Mouse (Mus musculus) limb, embryonic 12.5 days (tissue): ENCODE data around the gene Mast3. TPM values are rescaled to one million over a fixed set of nuclear protein-coding genes. Genes with fewer than 3 reads are reported as not detected.
A peak's percentile ranks its signal among the peaks of the same experiment; 100 is the strongest.

ENCODE experiments used
- ATAC-seq: fragments of 200-750 bp; cut with Nextera tagmentation; 2 replicates; pipeline ENCODE4 v1.8.0; 2017; ENCODE audit warnings: low read depth, moderate TSS enrichment; ENCODE audit not compliant: insufficient number of reproducible peaks, insufficient read depth, low FRiP score, low TSS enrichment
- H3K27ac ChIP-seq: fragments of 300-500 bp; sonication (generic); 2 replicates; pipeline ENCODE4 v1.5.1; 2016; ENCODE audit warnings: mild to moderate bottlenecking, moderate library complexity
- H3K27me3 ChIP-seq: fragments of 300-500 bp; sonication (generic); 2 replicates; pipeline ENCODE4 v1.6.1; 2016; ENCODE audit warnings: mild to moderate bottlenecking, moderate library complexity
- H3K36me3 ChIP-seq: fragments of 300-500 bp; sonication (generic); 2 replicates; pipeline ENCODE4 v1.6.1; 2016; ENCODE audit warnings: mild to moderate bottlenecking, moderate library complexity
- H3K4me1 ChIP-seq: fragments of 300-500 bp; sonication (generic); replicated peaks from 2 replicates; pipeline ENCODE4 v1.6.1; 2016
- H3K4me2 ChIP-seq: fragments of 300-500 bp; sonication (generic); 2 replicates; pipeline ENCODE4 v1.6.1; 2016; ENCODE audit warnings: mild to moderate bottlenecking, moderate library complexity
- H3K4me3 ChIP-seq: fragments of 300-500 bp; sonication (generic); replicated peaks from 2 replicates; pipeline ENCODE4 v1.5.1; 2016; ENCODE audit warnings: mild to moderate bottlenecking
- H3K9ac ChIP-seq: fragments of 300-500 bp; sonication (generic); replicated peaks from 2 replicates; pipeline ENCODE4 v1.6.1; 2016; ENCODE audit warnings: mild to moderate bottlenecking, moderate library complexity
- H3K9me3 ChIP-seq: fragments of 300-500 bp; sonication (generic); 2 replicates; pipeline ENCODE4 v1.6.1; 2016; ENCODE audit warnings: mild to moderate bottlenecking, moderate library complexity
- WGBS: fragments of 180-500 bp; shearing (Covaris S2); methylation state at CpG from one replicate; pipeline ENCODE4 v1.1.7; 2016; 5-methylcytosine and 5-hydroxymethylcytosine counted together
- polyA plus RNA-seq: library from polyadenylated mRNA; unstranded; fragments of >200 nt; fragmentation: Nextera tagmentation; extraction: Ambion mirVana; gene quantifications from 2 replicates; pipeline ENCODE4 v1.2.1, GENCODE M21; 2016

The Mast3 gene
- polyA plus RNA-seq, 1 experiment from 2014 or later = 13.2 TPM

- no peak overlapping the region for H3K4me2 ChIP-seq
- no peak for ATAC-seq
- H3K9me3 ChIP-seq = no peaks in the 10 kb centered on the region
- 84% methylated on average over 7 of the region's 7 CpGs for WGBS
- no peak overlapping the region for H3K27ac ChIP-seq
- no peaks in the 10 kb centered on the region for H3K27me3 ChIP-seq
- peaks cover 35% of the 10 kb centered on the region for H3K4me1 ChIP-seq
- H3K4me3 ChIP-seq = no peak overlapping the region
- no peak overlapping the region for H3K9ac ChIP-seq
- H3K36me3 ChIP-seq = peaks cover 26% of the 10 kb centered on the region
Measured at GRCm38 (mm10) chr8:70758308-70758615, 46.6 kb downstream of the Mast3 start.

- Histone ChIP-seq H3K9me3 (no peaks in the 10 kb centered on the region), H3K4me1 (peaks cover 40% of the 10 kb centered on the region), H3K27ac (no peak overlapping the region), H3K36me3 (peaks cover 26% of the 10 kb centered on the region), H3K27me3 (no peaks in the 10 kb centered on the region), H3K4me2 (no peak overlapping the region), H3K9ac (no peak overlapping the region), H3K4me3 (no peak overlapping the region)
- ATAC-seq = no peak
- 76% methylated on average over 22 of the region's 22 CpGs for WGBS
Measured at GRCm38 (mm10) chr8:70757523-70758307, 47.1 kb downstream of the Mast3 start.

- H3K9me3 ChIP-seq = no peaks in the 10 kb centered on the region
- no peak for ATAC-seq
- no peaks in the 10 kb centered on the region for H3K27me3 ChIP-seq
- H3K27ac ChIP-seq = no peak overlapping the region
- no peak overlapping the region for H3K4me2 ChIP-seq
- 92% methylated on average over 6 of the region's 6 CpGs for WGBS
- H3K4me1 ChIP-seq = peaks cover 47% of the 10 kb centered on the region
- H3K9ac ChIP-seq = no peak overlapping the region
- no peak overlapping the region for H3K4me3 ChIP-seq
- H3K36me3 ChIP-seq = peaks cover 26% of the 10 kb centered on the region
Measured at GRCm38 (mm10) chr8:70756476-70757040, 48.3 kb downstream of the Mast3 start.

GRCm38 (mm10) chr8:70755661-70756475 lies 49.0 kb downstream of the Mast3 start:
- Histone ChIP-seq H3K9ac (peak overlapping the region; percentile 79; the same call in 1 of the 2 replicates), H3K4me1 (peaks cover 47% of the 10 kb centered on the region), H3K4me3 (peak overlapping the region; percentile 69), H3K36me3 (peaks cover 26% of the 10 kb centered on the region), H3K4me2 (peak overlapping the region; percentile 96), H3K9me3 (no peaks in the 10 kb centered on the region), H3K27me3 (no peaks in the 10 kb centered on the region), H3K27ac (no peak overlapping the region)
- no peak for ATAC-seq
- 80% methylated on average over 24 of the region's 24 CpGs for WGBS

GRCm38 (mm10) chr8:70754871-70755660 lies 49.8 kb downstream of the Mast3 start:
- peak overlapping the region; percentile 69 for H3K4me3 ChIP-seq
- peak overlapping the region; percentile 79 for H3K9ac ChIP-seq
- 16% methylated on average over 50 of the region's 50 CpGs for WGBS
- peaks cover 26% of the 10 kb centered on the region for H3K36me3 ChIP-seq
- H3K4me2 ChIP-seq = peak overlapping the region; percentile 96
- H3K4me1 ChIP-seq = peaks cover 42% of the 10 kb centered on the region
- peak; percentile 34 for ATAC-seq
- no peaks in the 10 kb centered on the region for H3K9me3 ChIP-seq
- peak overlapping the region; percentile 72 for H3K27ac ChIP-seq
- H3K27me3 ChIP-seq = no peaks in the 10 kb centered on the region

- Histone ChIP-seq H3K9ac (peak within 1 kb of the TSS; percentile 79), H3K27me3 (peaks cover 6% of the 10 kb centered on the region), H3K4me3 (peak within 1 kb of the TSS; percentile 69), H3K36me3 (peaks cover 26% of the 10 kb centered on the region), H3K9me3 (no peaks in the 10 kb centered on the region), H3K4me1 (peaks cover 34% of the 10 kb centered on the region), H3K27ac (peak within 1 kb of the TSS; percentile 82), H3K4me2 (peak within 1 kb of the TSS; percentile 96)
- 8% methylated on average over 37 of the region's 37 CpGs for WGBS
- peak; percentile 97 for ATAC-seq
Measured at GRCm38 (mm10) chr8:70754043-70754870, 50.6 kb downstream of the Mast3 start, which contains the start of gene Rab3a. Rab3a (plus strand) TSS chr8:70754679.

- H3K9ac ChIP-seq = 0 out of 2 replicates have a peak overlapping the region, but pooled peaks have one; percentile 1
- peak overlapping the region; percentile 82 for H3K27ac ChIP-seq
- H3K4me2 ChIP-seq = peak overlapping the region; percentile 43
- H3K36me3 ChIP-seq = peaks cover 21% of the 10 kb centered on the region
- H3K27me3 ChIP-seq = peaks cover 17% of the 10 kb centered on the region
- H3K4me1 ChIP-seq = peaks cover 31% of the 10 kb centered on the region
- no peak for ATAC-seq
- H3K4me3 ChIP-seq = no peak overlapping the region; the same call in 1 of the 2 replicates
- 15% methylated on average over 21 of the region's 21 CpGs for WGBS
- H3K9me3 ChIP-seq = no peaks in the 10 kb centered on the region
Measured at GRCm38 (mm10) chr8:70753151-70753550, 51.7 kb downstream of the Mast3 start.

- H3K27me3 ChIP-seq = peaks cover 27% of the 10 kb centered on the region
- H3K4me2 ChIP-seq = peak overlapping the region; percentile 43
- H3K4me1 ChIP-seq = peaks cover 31% of the 10 kb centered on the region
- WGBS = 20% methylated on average over 11 of the region's 11 CpGs
- no peak overlapping the region for H3K9ac ChIP-seq
- peak overlapping the region; percentile 82 for H3K27ac ChIP-seq
- H3K4me3 ChIP-seq = 0 out of 2 replicates have a peak overlapping the region, but pooled peaks have one; percentile 9
- H3K36me3 ChIP-seq = peaks cover 11% of the 10 kb centered on the region
- no peaks in the 10 kb centered on the region for H3K9me3 ChIP-seq
- no peak for ATAC-seq
Measured at GRCm38 (mm10) chr8:70752000-70752764, 52.7 kb downstream of the Mast3 start.

GRCm38 (mm10) chr8:70750128-70750680 lies 54.6 kb downstream of the Mast3 start:
- no peak for ATAC-seq
- Histone ChIP-seq H3K4me2 (no peak overlapping the region), H3K4me1 (peaks cover 25% of the 10 kb centered on the region), H3K27me3 (peaks cover 47% of the 10 kb centered on the region), H3K9ac (no peak overlapping the region), H3K9me3 (no peaks in the 10 kb centered on the region), H3K4me3 (no peak overlapping the region), H3K27ac (no peak overlapping the region), H3K36me3 (no peaks in the 10 kb centered on the region)
- whole genome bisulfite sequencing = 83% methylated on average over 13 of the region's 13 CpGs
